12 mouse cellular contexts compared by ENCODE assay signal in the genomic region with DNA sequence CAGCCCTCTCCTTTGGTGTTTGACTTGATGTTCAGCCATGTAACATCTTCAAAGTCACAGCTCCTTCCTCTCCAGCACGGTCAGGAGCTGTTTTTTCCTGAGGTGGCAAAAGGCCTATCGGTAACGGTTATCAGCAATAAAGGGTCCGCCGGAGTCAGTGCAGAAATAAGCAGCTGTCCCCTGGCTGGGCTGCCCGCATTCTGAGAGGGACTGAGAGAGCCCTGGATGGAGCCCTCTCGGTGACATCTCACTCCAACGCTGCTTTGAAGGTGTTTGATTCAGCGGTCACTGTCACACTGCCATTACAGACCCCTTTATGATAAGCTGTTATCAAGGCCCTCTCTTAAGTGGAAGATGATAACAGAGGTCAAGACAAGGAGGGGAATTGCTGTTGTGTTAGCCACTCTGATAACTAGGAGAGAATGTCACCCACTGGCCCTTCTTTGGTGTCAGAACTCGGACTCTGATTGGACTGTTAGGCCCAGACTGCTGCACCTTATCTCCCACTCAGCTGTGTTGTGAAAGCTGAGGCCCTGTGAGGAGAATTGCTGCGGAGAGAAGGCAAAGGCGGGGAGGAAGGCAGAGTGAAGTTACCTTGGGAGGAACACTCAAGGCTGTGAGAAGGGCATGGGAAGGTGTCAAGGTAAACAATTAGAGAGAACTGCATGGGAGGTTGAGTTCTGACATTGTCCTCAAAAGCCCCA. TPM values are rescaled to one million over a fixed set of nuclear protein-coding genes. Genes with fewer than 3 reads are reported as not detected.
"Had no signal": no experiment of that assay in that cellular context is flagged by ENCODE, and none has a peak within 500 bp of the region (broad histone marks: within the 10 kb centered on the region; RNA-seq: fewer than 3 reads in every experiment).

No protein-coding gene starts in this region.

- H3K9me3 ChIP-seq: liver, embryonic 15.5 days; midbrain, embryonic 13.5 days had no signal

- H3K4me1 ChIP-seq: liver, embryonic 15.5 days; midbrain, embryonic 13.5 days had no signal

- H3K4me2 ChIP-seq: liver, embryonic 11.5 days; liver, embryonic 15.5 days; midbrain, embryonic 13.5 days had no signal

- H3K4me3 ChIP-seq: layer of hippocampus, adult 2 months; liver, embryonic 15.5 days; midbrain, embryonic 13.5 days had no signal

- H3K27me3 ChIP-seq: liver, embryonic 15.5 days; midbrain, embryonic 13.5 days had no signal

- DNase-seq: kidney, postnatal 10 days; kidney, postnatal 4 days; lung, adult 2 months; lung, postnatal 36 days; thymus, postnatal 4 days had no signal

- H3K27ac ChIP-seq: layer of hippocampus, adult 2 months; liver, embryonic 15.5 days; midbrain, embryonic 13.5 days; stomach, postnatal 0 days had no signal

- H3K36me3 ChIP-seq: liver, embryonic 15.5 days; midbrain, embryonic 13.5 days had no signal

- H3K9ac ChIP-seq: liver, embryonic 15.5 days; midbrain, embryonic 13.5 days had no signal

- ATAC-seq: lung, postnatal 0 days; midbrain, embryonic 13.5 days had no signal

RNA-seq across cellular contexts. Expression of a gene that starts 11.0 kb away (rescaled TPM):
- total RNA-seq: megakaryocyte progenitor cell, adult 5-6 weeks had no signal
